In the genomic region with DNA sequence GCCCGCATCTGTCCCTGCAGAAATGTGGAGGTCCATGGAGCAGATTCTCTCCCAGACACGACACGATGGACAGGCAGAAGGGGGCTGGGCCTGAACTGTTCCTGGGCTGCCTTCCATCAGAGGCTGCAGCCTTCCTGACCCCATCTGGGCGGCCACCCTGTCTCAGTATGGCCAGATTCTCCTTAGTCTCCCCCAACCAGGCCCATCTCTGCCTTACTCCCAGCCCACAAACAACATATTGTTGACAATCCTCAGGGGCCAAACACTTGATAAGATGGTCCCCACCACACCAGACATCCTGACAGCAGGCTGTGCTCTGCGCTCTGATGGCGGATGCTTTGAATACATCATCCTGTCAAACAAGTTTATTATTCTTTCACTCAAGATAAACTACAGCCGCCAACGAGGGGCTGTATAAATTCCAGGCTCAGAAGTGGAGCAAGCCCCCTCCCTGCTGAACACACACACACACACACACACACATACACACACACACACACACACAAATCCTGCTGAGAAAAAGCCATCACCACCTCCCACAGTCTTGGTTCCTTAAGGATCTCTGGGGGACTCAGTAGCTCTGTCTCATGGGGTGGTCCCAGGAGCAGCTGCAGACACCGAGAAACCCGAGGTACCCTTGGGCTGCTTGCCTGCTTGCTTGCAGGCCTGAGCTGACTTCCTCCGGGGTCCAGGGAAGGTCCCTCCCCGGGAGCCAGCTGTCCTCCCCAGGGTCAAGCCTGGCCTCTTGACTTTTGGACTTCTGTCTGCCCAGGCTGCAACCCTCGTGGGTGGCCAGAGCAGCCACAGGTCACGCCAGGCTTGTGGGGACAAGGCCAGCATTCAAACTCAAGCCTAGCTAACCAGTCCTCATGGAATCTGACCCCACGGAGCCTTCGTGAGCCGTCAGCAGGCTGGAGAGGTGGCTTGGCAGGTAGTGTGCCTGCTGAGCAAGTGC, we compare ENCODE assay signal across 12 mouse cellular contexts.
DNase-seq lines count a peak whose midpoint lies in the region; ATAC-seq lines count a peak whose summit lies in the region.
"Had no signal": no experiment of that assay in that cellular context is flagged by ENCODE, and none has a peak within 500 bp of the region (broad histone marks: within the 10 kb centered on the region; RNA-seq: fewer than 3 reads in every experiment).

No protein-coding gene starts in this region.

- H3K9ac ChIP-seq in neural tube, embryonic 12.5 days: 0 out of 2 replicates have a peak overlapping the region, but pooled peaks have one; percentile 7
- no peak overlapping the region for H3K9ac ChIP-seq in kidney, embryonic 15.5 days
- H3K9ac ChIP-seq: liver, embryonic 13.5 days; midbrain, embryonic 13.5 days had no signal

- 53% methylated on average over 17 of the region's 17 CpGs for WGBS in neural tube, embryonic 12.5 days
- 47% methylated on average over 17 of the region's 17 CpGs for WGBS in kidney, embryonic 15.5 days

- 0 out of 2 replicates have a peak, but pooled peaks cover 4% of the 10 kb centered on the region for H3K27me3 ChIP-seq in neural tube, embryonic 12.5 days (replicated peaks)
- H3K27me3 ChIP-seq in kidney, embryonic 15.5 days: peaks cover 35% of the 10 kb centered on the region
- H3K27me3 ChIP-seq: Patski had no signal

- ATAC-seq in neural tube, embryonic 12.5 days (ENCODE audit: low FRiP score, low read depth): no peak
- peak; percentile 45 for ATAC-seq in kidney, embryonic 15.5 days (replicated peaks; ENCODE audit: low FRiP score)
- no peak for ATAC-seq in megakaryocyte, adult 5-6 weeks (ENCODE audit: poor library complexity, severe bottlenecking)
- ATAC-seq: midbrain, embryonic 13.5 days; Patski had no signal

- peaks cover 39% of the 10 kb centered on the region for H3K4me1 ChIP-seq in neural tube, embryonic 12.5 days
- H3K4me1 ChIP-seq in kidney, embryonic 15.5 days: peaks cover 75% of the 10 kb centered on the region

- no peaks in the 10 kb centered on the region for H3K9me3 ChIP-seq in neural tube, embryonic 12.5 days
- no peaks in the 10 kb centered on the region for H3K9me3 ChIP-seq in kidney, embryonic 15.5 days (replicated peaks)
- H3K9me3 ChIP-seq: liver, embryonic 13.5 days; midbrain, embryonic 13.5 days had no signal

- H3K27ac ChIP-seq in neural tube, embryonic 12.5 days: no peak overlapping the region
- peak overlapping the region; percentile 66 for H3K27ac ChIP-seq in kidney, embryonic 15.5 days
- H3K27ac ChIP-seq: liver, embryonic 13.5 days; midbrain, embryonic 13.5 days had no signal

- no peak overlapping the region for H3K4me2 ChIP-seq in neural tube, embryonic 12.5 days (replicated peaks)
- H3K4me2 ChIP-seq in kidney, embryonic 15.5 days: no peak overlapping the region
- H3K4me2 ChIP-seq: liver, embryonic 13.5 days; midbrain, embryonic 13.5 days had no signal

- no peaks in the 10 kb centered on the region for H3K36me3 ChIP-seq in neural tube, embryonic 12.5 days
- no peaks in the 10 kb centered on the region for H3K36me3 ChIP-seq in kidney, embryonic 15.5 days
- H3K36me3 ChIP-seq: liver, embryonic 13.5 days; midbrain, embryonic 13.5 days had no signal

- H3K4me3 ChIP-seq in neural tube, embryonic 12.5 days: no peak overlapping the region
- H3K4me3 ChIP-seq in kidney, embryonic 15.5 days (replicated peaks): no peak overlapping the region
- H3K4me3 ChIP-seq: liver, embryonic 13.5 days; midbrain, embryonic 13.5 days had no signal

- peak; percentile 14 to 21 for DNase-seq in heart, adult 18-20 months
- DNase-seq in heart, adult 8-10 months (ENCODE audit: low spot score): no peak
- no peak for DNase-seq in neural tube, embryonic 10.5 days (ENCODE audit: extremely low spot score, low spot score)
- no peak for DNase-seq in layer of hippocampus, postnatal 10 days (ENCODE audit: low spot score in 2 of 2)
- DNase-seq in frontal cortex, postnatal 14 days (ENCODE audit: low spot score in 2 of 2): no peak
- DNase-seq: cerebellum, adult 9-11 months; liver, embryonic 13.5 days had no signal

Comparison
In these comparisons a context has a peak if more than half of its experiments do, and no peak if none do; other contexts are left out.
1. DNase-seq: peak in heart, adult 18-20 months (2 of 2); none in heart, adult 8-10 months (single experiment), neural tube, embryonic 10.5 days (single experiment), layer of hippocampus, postnatal 10 days (0 of 2) and frontal cortex, postnatal 14 days (0 of 2).